Mouse (Mus musculus) midbrain, postnatal 0 days (tissue): ENCODE measurements around the gene Polg2. TPM values are rescaled to one million over a fixed set of nuclear protein-coding genes. Genes with fewer than 3 reads are reported as not detected.

ENCODE experiments used
- ATAC-seq: fragments of 200-750 bp; cut with Nextera tagmentation; 2 replicates; pipeline ENCODE4 v1.8.0; 2017; ENCODE audit warnings: moderate number of reproducible peaks, mild to moderate bottlenecking, moderate TSS enrichment, moderate library complexity; ENCODE audit not compliant: low FRiP score
- DNase-seq: peaks from one replicate; pipeline ENCODE4 v3.0.0-alpha.2; 2015; ENCODE audit warnings: low spot score
- H3K27ac ChIP-seq: fragments of 300-500 bp; sonication (generic); 2 replicates; pipeline ENCODE4 v1.5.1; 2014; ENCODE audit warnings: low read depth, mild to moderate bottlenecking, low read length, mixed read lengths
- H3K27me3 ChIP-seq: fragments of 300-500 bp; sonication (generic); 2 replicates; pipeline ENCODE4 v1.6.1; 2014; ENCODE audit warnings: low read length, control low read depth, mixed read lengths; ENCODE audit not compliant: insufficient read depth
- H3K36me3 ChIP-seq: fragments of 300-500 bp; sonication (generic); 2 replicates; pipeline ENCODE4 v1.6.1; 2014; ENCODE audit warnings: low read length, control low read depth, mixed read lengths; ENCODE audit not compliant: insufficient read depth
- H3K4me1 ChIP-seq: fragments of 300-500 bp; sonication (generic); 2 replicates; pipeline ENCODE4 v1.6.1; 2014; ENCODE audit warnings: mild to moderate bottlenecking, control low read depth, antibody characterized with exemption, low read length, mixed read lengths; ENCODE audit not compliant: insufficient read depth
- H3K4me2 ChIP-seq: fragments of 300-500 bp; sonication (generic); 2 replicates; pipeline ENCODE4 v1.6.1; 2014; ENCODE audit warnings: low read depth, mild to moderate bottlenecking, low read length, mixed read lengths; ENCODE audit not compliant: poor library complexity, severe bottlenecking
- H3K4me3 ChIP-seq: fragments of 300-500 bp; sonication (generic); 2 replicates; pipeline ENCODE4 v1.5.1; 2014; ENCODE audit warnings: low read depth, mild to moderate bottlenecking, low read length, moderate library complexity
- H3K9ac ChIP-seq: fragments of 300-500 bp; sonication (generic); replicated peaks from 2 replicates; pipeline ENCODE4 v1.6.1; 2014; ENCODE audit warnings: mild to moderate bottlenecking, low read length, moderate library complexity, mixed read lengths; ENCODE audit not compliant: poor library complexity, severe bottlenecking
- H3K9me3 ChIP-seq: fragments of 300-500 bp; sonication (generic); 2 replicates; pipeline ENCODE4 v1.6.1; 2016; ENCODE audit warnings: low read length, control low read depth
- CTCF ChIP-seq: IDR thresholded peaks from 2 replicates; pipeline ENCODE4 v1.5.1; 2016; ENCODE audit warnings: antibody characterized with exemption, mild to moderate bottlenecking
- WGBS: fragments of 180-500 bp; shearing (Covaris S2); extraction: QIAGEN DNeasy Blood & Tissue Kit; methylation state at CpG from one replicate; pipeline ENCODE4 v1.1.7; 2014; 5-methylcytosine and 5-hydroxymethylcytosine counted together
- polyA plus RNA-seq: library from polyadenylated mRNA; unstranded; fragments of >200 nt; fragmentation: Nextera tagmentation; extraction: Ambion mirVana; gene quantifications from 2 replicates; pipeline ENCODE4 v1.2.1, GENCODE M21; 2015
- total RNA-seq: library from RNA; depleted of rRNA; stranded (reverse); fragments of >200 nt; gene quantifications from 2 replicates; pipeline ENCODE4 v1.2.3, GENCODE M21; 2014; rRNA removed

Polg2 gene
- total RNA-seq = 6.6 and 9.8 TPM in 2 replicates
- polyA plus RNA-seq = 9.7 and 10.5 TPM in 2 replicates

- Histone ChIP-seq H3K27ac (peak within 1 kb of the TSS; percentile 83), H3K36me3 (peaks cover 29% of the 10 kb centered on the region), H3K4me2 (peak within 1 kb of the TSS; percentile 83), H3K27me3 (no peaks in the 10 kb centered on the region), H3K9me3 (no peaks in the 10 kb centered on the region), H3K9ac (peak within 1 kb of the TSS; percentile 74), H3K4me3 (peak within 1 kb of the TSS; percentile 75), H3K4me1 (no peaks in the 10 kb centered on the region)
- DNase-seq = peak; percentile 96
- WGBS = 2% methylated on average over 30 of the region's 30 CpGs
- no peak for TF ChIP-seq CTCF
- peak; percentile 98 for ATAC-seq
Measured at GRCm38 (mm10) chr11:106779388-106780088, at the start of gene Polg2. Gene Polg2, minus strand, starts transcription at chr11:106779537.

- no peak overlapping the region for H3K27ac ChIP-seq
- no peak overlapping the region for H3K9ac ChIP-seq
- H3K4me3 ChIP-seq = no peak overlapping the region
- DNase-seq (no peak), ATAC-seq (no peak)
- no peak overlapping the region for H3K4me2 ChIP-seq
- no peak for TF ChIP-seq CTCF
- no peaks in the 10 kb centered on the region for H3K27me3 ChIP-seq
- no peaks in the 10 kb centered on the region for H3K9me3 ChIP-seq
- WGBS = 93% methylated on average over 7 of the region's 7 CpGs
- no peaks in the 10 kb centered on the region for H3K4me1 ChIP-seq
- H3K36me3 ChIP-seq = peaks cover 23% of the 10 kb centered on the region
Measured at GRCm38 (mm10) chr11:106828079-106828478, 48.7 kb upstream of the Polg2 start.

- no peaks in the 10 kb centered on the region for H3K9me3 ChIP-seq
- TF ChIP-seq CTCF = no peak
- no peak overlapping the region for H3K27ac ChIP-seq
- no peak overlapping the region for H3K4me3 ChIP-seq
- H3K27me3 ChIP-seq = no peaks in the 10 kb centered on the region
- 91% methylated on average over 10 of the region's 10 CpGs for WGBS
- H3K36me3 ChIP-seq = peaks cover 35% of the 10 kb centered on the region
- H3K9ac ChIP-seq = no peak overlapping the region
- H3K4me1 ChIP-seq = no peaks in the 10 kb centered on the region
- DNase-seq = no peak
- ATAC-seq = no peak
- H3K4me2 ChIP-seq = no peak overlapping the region
Measured at GRCm38 (mm10) chr11:106824403-106824802, 45.1 kb upstream of the Polg2 start.

- DNase-seq (no peak), ATAC-seq (no peak)
- H3K9ac ChIP-seq = no peak overlapping the region
- H3K4me1 ChIP-seq = no peaks in the 10 kb centered on the region
- H3K9me3 ChIP-seq = no peaks in the 10 kb centered on the region
- H3K36me3 ChIP-seq = peaks cover 39% of the 10 kb centered on the region
- no peaks in the 10 kb centered on the region for H3K27me3 ChIP-seq
- no peak for TF ChIP-seq CTCF
- H3K4me2 ChIP-seq = no peak overlapping the region
- WGBS = 86% methylated on average over 8 of the region's 8 CpGs
- H3K27ac ChIP-seq = no peak overlapping the region
- no peak overlapping the region for H3K4me3 ChIP-seq
Measured at GRCm38 (mm10) chr11:106823741-106824140, 44.4 kb upstream of the Polg2 start.

- WGBS = 75% methylated on average over 5 of the region's 5 CpGs
Measured at GRCm38 (mm10) chr11:106822911-106823310, 43.6 kb upstream of the Polg2 start.

GRCm38 (mm10) chr11:106822491-106822890 lies 43.2 kb upstream of the Polg2 start:
- ATAC-seq (no peak), DNase-seq (no peak)
- no peaks in the 10 kb centered on the region for H3K27me3 ChIP-seq
- H3K9me3 ChIP-seq = no peaks in the 10 kb centered on the region
- WGBS = 94% methylated on average over 8 of the region's 8 CpGs
- no peak overlapping the region for H3K9ac ChIP-seq
- H3K36me3 ChIP-seq = peaks cover 31% of the 10 kb centered on the region
- H3K4me1 ChIP-seq = no peaks in the 10 kb centered on the region
- H3K4me3 ChIP-seq = no peak overlapping the region
- H3K27ac ChIP-seq = no peak overlapping the region; the same call in 1 of the 2 replicates
- no peak overlapping the region for H3K4me2 ChIP-seq
- TF ChIP-seq CTCF = no peak

More at GRCm38 (mm10) chr11:106822911-106823310, 43.6 kb upstream of the Polg2 start:
- Histone ChIP-seq H3K9ac (no peak overlapping the region), H3K4me3 (no peak overlapping the region), H3K4me2 (no peak overlapping the region), H3K27ac (no peak overlapping the region), H3K9me3 (no peaks in the 10 kb centered on the region), H3K27me3 (no peaks in the 10 kb centered on the region), H3K36me3 (peaks cover 32% of the 10 kb centered on the region), H3K4me1 (no peaks in the 10 kb centered on the region)
- DNase-seq (no peak), ATAC-seq (no peak)
- no peak for TF ChIP-seq CTCF
